Mouse (Mus musculus) kidney, embryonic 15.5 days (tissue): ENCODE data around the gene Iqgap3. TPM values are rescaled to one million over a fixed set of nuclear protein-coding genes. Genes with fewer than 3 reads are reported as not detected.
A peak's percentile ranks its signal among the peaks of the same experiment; 100 is the strongest.

Experiments used
- ATAC-seq: fragments of 200-750 bp; cut with Nextera tagmentation; replicated peaks from 2 replicates; pipeline ENCODE4 v1.8.0; 2017; ENCODE audit warnings: moderate TSS enrichment; ENCODE audit not compliant: low FRiP score
- H3K27ac ChIP-seq: fragments of 300-500 bp; sonication (generic); 2 replicates; pipeline ENCODE4 v1.5.1; 2015; ENCODE audit warnings: mild to moderate bottlenecking, inconsistent platforms
- H3K27me3 ChIP-seq: fragments of 300-500 bp; sonication (generic); 2 replicates; pipeline ENCODE4 v1.6.1; 2015; ENCODE audit warnings: inconsistent platforms
- H3K36me3 ChIP-seq: fragments of 300-500 bp; sonication (generic); 2 replicates; pipeline ENCODE4 v1.6.1; 2015; ENCODE audit warnings: inconsistent platforms
- H3K4me1 ChIP-seq: fragments of 300-500 bp; sonication (generic); 2 replicates; pipeline ENCODE4 v1.6.1; 2015; ENCODE audit warnings: inconsistent platforms
- H3K4me2 ChIP-seq: fragments of 300-500 bp; sonication (generic); 2 replicates; pipeline ENCODE4 v1.6.1; 2015; ENCODE audit warnings: moderate library complexity, mild to moderate bottlenecking, inconsistent platforms
- H3K4me3 ChIP-seq: fragments of 300-500 bp; sonication (generic); replicated peaks from 2 replicates; pipeline ENCODE4 v1.5.1; 2015; ENCODE audit warnings: mild to moderate bottlenecking, inconsistent platforms
- H3K9ac ChIP-seq: fragments of 300-500 bp; sonication (generic); 2 replicates; pipeline ENCODE4 v1.6.1; 2015; ENCODE audit warnings: mild to moderate bottlenecking, inconsistent platforms
- H3K9me3 ChIP-seq: fragments of 300-500 bp; sonication (generic); replicated peaks from 2 replicates; pipeline ENCODE4 v1.6.1; 2016; ENCODE audit warnings: inconsistent platforms
- WGBS: fragments of 180-500 bp; shearing (Covaris S2); methylation state at CpG from one replicate; pipeline ENCODE4 v1.1.7; 2015; ENCODE audit warnings: mixed read lengths; 5-methylcytosine and 5-hydroxymethylcytosine counted together
- polyA plus RNA-seq: library from polyadenylated mRNA; unstranded; fragments of >200 nt; fragmentation: Nextera tagmentation; extraction: Ambion mirVana; gene quantifications from 2 replicates; pipeline ENCODE4 v1.2.1, GENCODE M21; 2015

Iqgap3 gene
- polyA plus RNA-seq, 1 experiment from 2014 or later: 22.1 TPM

GRCm38 (mm10) chr3:88147444-88147843 lies 65.7 kb downstream of the Iqgap3 start:
- Histone ChIP-seq H3K27me3 (no peaks in the 10 kb centered on the region), H3K4me1 (peaks cover 83% of the 10 kb centered on the region), H3K9ac (no peak overlapping the region), H3K27ac (no peak overlapping the region), H3K9me3 (no peaks in the 10 kb centered on the region), H3K36me3 (peaks cover 4% of the 10 kb centered on the region; the same call in 1 of the 2 replicates), H3K4me2 (no peak overlapping the region), H3K4me3 (no peak overlapping the region)
- 83% methylated on average over 2 of the region's 2 CpGs for WGBS
- no peak for ATAC-seq

DNA sequence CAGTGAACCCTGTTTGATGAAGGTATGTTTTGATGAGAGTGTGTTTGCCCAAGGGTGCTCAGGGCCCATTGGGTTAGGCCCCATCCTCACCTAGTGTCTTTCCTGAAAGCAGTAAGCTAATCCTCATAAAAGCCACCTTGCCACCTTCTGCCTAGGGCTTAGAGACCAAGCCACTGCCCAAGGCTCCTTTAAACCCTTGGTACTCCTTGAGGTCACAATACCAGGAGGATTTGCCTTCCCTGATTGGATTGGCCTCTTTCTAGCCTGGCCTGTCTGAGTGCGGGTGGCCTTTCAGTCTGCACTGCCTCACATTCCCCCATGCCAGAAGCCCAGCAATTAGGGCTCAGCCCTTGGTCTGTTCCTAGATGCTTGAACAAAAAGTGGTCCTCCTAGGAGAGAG lies 66.1 kb downstream of the Iqgap3 start:
- Histone ChIP-seq H3K4me2 (no peak overlapping the region), H3K9me3 (no peaks in the 10 kb centered on the region), H3K9ac (no peak overlapping the region), H3K27me3 (no peaks in the 10 kb centered on the region), H3K4me3 (no peak overlapping the region), H3K4me1 (peaks cover 83% of the 10 kb centered on the region), H3K36me3 (peaks cover 4% of the 10 kb centered on the region; the same call in 1 of the 2 replicates), H3K27ac (no peak overlapping the region)
- ATAC-seq: no peak
- 89% methylated on average over 1 of the region's 1 CpGs for WGBS

DNA sequence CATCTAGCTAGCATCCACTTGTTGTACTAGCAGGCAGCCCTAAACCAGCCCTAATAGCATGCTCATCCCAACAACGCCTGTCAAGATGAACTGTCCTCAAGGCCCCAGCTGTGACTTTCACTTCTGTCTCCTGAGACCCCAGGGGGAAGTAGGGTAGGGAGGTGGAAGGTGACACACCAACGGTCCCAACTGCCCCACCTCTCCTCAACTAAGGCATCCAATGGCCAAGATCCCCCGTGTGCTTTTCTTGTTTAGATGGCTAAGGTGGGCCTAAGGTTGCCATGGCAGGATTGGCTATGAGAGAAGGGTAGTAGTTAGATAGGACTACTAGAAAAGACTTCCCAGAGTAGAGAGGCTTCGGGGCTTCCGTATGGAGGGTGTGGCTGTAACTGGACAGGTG lies 66.6 kb downstream of the Iqgap3 start:
- no peaks in the 10 kb centered on the region for H3K27me3 ChIP-seq
- no peaks in the 10 kb centered on the region for H3K9me3 ChIP-seq
- 87% methylated on average over 5 of the region's 5 CpGs for WGBS
- H3K4me3 ChIP-seq: no peak overlapping the region
- peaks cover 4% of the 10 kb centered on the region; the same call in 1 of the 2 replicates for H3K36me3 ChIP-seq
- H3K4me1 ChIP-seq: peaks cover 81% of the 10 kb centered on the region
- H3K4me2 ChIP-seq: no peak overlapping the region
- ATAC-seq: no peak
- H3K9ac ChIP-seq: no peak overlapping the region
- 0 out of 2 replicates have a peak overlapping the region, but pooled peaks have one; percentile 81 for H3K27ac ChIP-seq

GRCm38 (mm10) chr3:88148776-88149509 lies 67.2 kb downstream of the Iqgap3 start:
- H3K9ac ChIP-seq: peak overlapping the region; percentile 43; the same call in 1 of the 2 replicates

GRCm38 (mm10) chr3:88149510-88149974 lies 67.8 kb downstream of the Iqgap3 start:
- H3K4me1 ChIP-seq: peaks cover 69% of the 10 kb centered on the region
- peak overlapping the region; percentile 43; the same call in 1 of the 2 replicates for H3K9ac ChIP-seq
- H3K27ac ChIP-seq: peak overlapping the region; percentile 81
- H3K4me3 ChIP-seq: no peak overlapping the region
- H3K36me3 ChIP-seq: peaks cover 4% of the 10 kb centered on the region; the same call in 1 of the 2 replicates
- peak overlapping the region; percentile 44 for H3K4me2 ChIP-seq
- H3K27me3 ChIP-seq: no peaks in the 10 kb centered on the region
- no peak for ATAC-seq
- whole genome bisulfite sequencing: 25% methylated on average over 6 of the region's 6 CpGs
- H3K9me3 ChIP-seq: no peaks in the 10 kb centered on the region

More at GRCm38 (mm10) chr3:88148776-88149509, 67.2 kb downstream of the Iqgap3 start:
- no peak overlapping the region for H3K4me3 ChIP-seq
- H3K27ac ChIP-seq: peak overlapping the region; percentile 81
- peaks cover 75% of the 10 kb centered on the region for H3K4me1 ChIP-seq
- WGBS: 57% methylated on average over 4 of the region's 4 CpGs
- H3K36me3 ChIP-seq: peaks cover 4% of the 10 kb centered on the region; the same call in 1 of the 2 replicates
- no peaks in the 10 kb centered on the region for H3K27me3 ChIP-seq
- ATAC-seq: no peak
- no peaks in the 10 kb centered on the region for H3K9me3 ChIP-seq
- peak overlapping the region; percentile 44 for H3K4me2 ChIP-seq

- Histone ChIP-seq H3K9me3 (no peaks in the 10 kb centered on the region), H3K4me3 (0 out of 2 replicates have a peak overlapping the region, but pooled peaks have one; percentile 3), H3K9ac (peak overlapping the region; percentile 43; the same call in 1 of the 2 replicates), H3K27me3 (no peaks in the 10 kb centered on the region), H3K36me3 (peaks cover 10% of the 10 kb centered on the region), H3K4me2 (peak overlapping the region; percentile 44), H3K4me1 (peaks cover 61% of the 10 kb centered on the region), H3K27ac (peak overlapping the region; percentile 81)
- ATAC-seq: peak; percentile 55
- 20% methylated on average over 14 of the region's 14 CpGs for WGBS
Observed at GRCm38 (mm10) chr3:88150061-88150998, 68.6 kb downstream of the Iqgap3 start.

DNA sequence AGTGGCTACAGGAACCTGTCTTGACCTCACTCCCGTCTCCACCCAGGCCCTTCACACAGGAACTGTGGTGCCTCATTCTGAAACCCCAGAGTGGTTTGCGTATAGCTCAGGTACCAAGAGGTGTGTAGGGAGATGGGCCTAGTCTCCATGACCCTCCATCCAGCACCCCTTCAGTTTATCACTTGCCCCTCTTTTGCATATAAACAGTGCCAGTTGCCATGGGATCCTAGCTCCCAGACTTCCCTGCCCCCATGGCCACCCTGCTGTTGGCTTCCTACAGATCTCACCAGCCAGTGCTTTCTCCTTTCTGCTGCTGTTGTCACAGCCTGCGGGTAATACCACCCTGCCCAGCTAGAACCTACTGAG lies 69.2 kb downstream of the Iqgap3 start:
- no peak for ATAC-seq
- WGBS: 75% methylated on average over 3 of the region's 3 CpGs
- H3K4me3 ChIP-seq: no peak overlapping the region
- peaks cover 11% of the 10 kb centered on the region for H3K36me3 ChIP-seq
- H3K4me1 ChIP-seq: peaks cover 54% of the 10 kb centered on the region
- H3K27me3 ChIP-seq: no peaks in the 10 kb centered on the region
- H3K4me2 ChIP-seq: no peak overlapping the region
- no peak overlapping the region for H3K9ac ChIP-seq
- no peaks in the 10 kb centered on the region for H3K9me3 ChIP-seq
- H3K27ac ChIP-seq: peak overlapping the region; percentile 81; the same call in 1 of the 2 replicates

DNA sequence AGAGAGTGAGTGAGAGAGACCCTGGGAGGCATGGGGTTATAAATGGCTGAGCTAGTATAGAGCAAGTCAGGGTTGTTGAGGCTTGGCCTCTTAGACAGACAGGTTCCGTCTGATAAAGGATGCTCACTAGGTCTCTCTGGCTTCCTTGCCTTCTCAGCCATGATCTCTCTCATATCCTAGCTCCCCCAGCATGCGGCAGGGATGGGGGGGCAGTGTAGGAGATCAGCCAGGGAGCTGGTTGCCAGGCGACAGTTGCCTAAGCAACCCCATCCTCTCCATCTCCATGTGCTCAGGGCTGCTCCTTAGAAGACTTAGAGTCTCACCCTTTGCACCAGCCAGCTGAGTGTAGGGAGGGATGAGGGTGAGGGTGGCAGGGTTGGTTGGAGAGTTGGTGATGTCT lies 70.3 kb downstream of the Iqgap3 start:
- Histone ChIP-seq H3K4me2 (no peak overlapping the region), H3K4me1 (peaks cover 44% of the 10 kb centered on the region), H3K9ac (no peak overlapping the region), H3K4me3 (no peak overlapping the region), H3K9me3 (no peaks in the 10 kb centered on the region), H3K27me3 (no peaks in the 10 kb centered on the region), H3K36me3 (peaks cover 22% of the 10 kb centered on the region), H3K27ac (no peak overlapping the region)
- 83% methylated on average over 3 of the region's 3 CpGs for WGBS
- ATAC-seq: no peak

- no peak overlapping the region for H3K9ac ChIP-seq
- ATAC-seq: no peak
- H3K36me3 ChIP-seq: peaks cover 29% of the 10 kb centered on the region
- no peak overlapping the region for H3K4me3 ChIP-seq
- WGBS: 83% methylated on average over 3 of the region's 3 CpGs
- H3K27ac ChIP-seq: no peak overlapping the region
- peaks cover 40% of the 10 kb centered on the region for H3K4me1 ChIP-seq
- no peaks in the 10 kb centered on the region for H3K27me3 ChIP-seq
- H3K9me3 ChIP-seq: no peaks in the 10 kb centered on the region
- H3K4me2 ChIP-seq: no peak overlapping the region
Observed at GRCm38 (mm10) chr3:88153290-88154011, 71.7 kb downstream of the Iqgap3 start.

GRCm38 (mm10) chr3:88154236-88154635 lies 72.5 kb downstream of the Iqgap3 start:
- Histone ChIP-seq H3K4me2 (no peak overlapping the region), H3K4me1 (peaks cover 33% of the 10 kb centered on the region), H3K9ac (no peak overlapping the region), H3K9me3 (no peaks in the 10 kb centered on the region), H3K27ac (no peak overlapping the region), H3K27me3 (no peaks in the 10 kb centered on the region), H3K4me3 (no peak overlapping the region), H3K36me3 (peaks cover 37% of the 10 kb centered on the region)
- 74% methylated on average over 2 of the region's 2 CpGs for WGBS
- ATAC-seq: no peak

GRCm38 (mm10) chr3:88156817-88157216 lies 75.0 kb downstream of the Iqgap3 start:
- Histone ChIP-seq H3K36me3 (peaks cover 63% of the 10 kb centered on the region), H3K4me3 (no peak overlapping the region), H3K4me2 (no peak overlapping the region), H3K9ac (no peak overlapping the region), H3K9me3 (no peaks in the 10 kb centered on the region), H3K27ac (no peak overlapping the region), H3K4me1 (peaks cover 11% of the 10 kb centered on the region), H3K27me3 (no peaks in the 10 kb centered on the region)
- ATAC-seq: no peak
